Mouse (Mus musculus) liver, postnatal 0 days (tissue): ENCODE results near the gene N4bp2l1. TPM values are rescaled to one million over a fixed set of nuclear protein-coding genes. Genes with fewer than 3 reads are reported as not detected.
A peak's percentile ranks its signal among the peaks of the same experiment; 100 is the strongest.

Experiments
- ATAC-seq: fragments of 200-750 bp; cut with Nextera tagmentation; 2 replicates; pipeline ENCODE4 v1.8.0; 2017; ENCODE audit warnings: mild to moderate bottlenecking, moderate library complexity
- DNase-seq: peaks from one replicate; pipeline ENCODE4 v3.0.0-alpha.2; 2016
- H3K27ac ChIP-seq: fragments of 300-500 bp; sonication (generic); 2 replicates; pipeline ENCODE4 v1.5.1; 2014; ENCODE audit warnings: antibody characterized with exemption, moderate library complexity, mild to moderate bottlenecking, low read depth
- H3K27me3 ChIP-seq: fragments of 300-500 bp; sonication (generic); 2 replicates; pipeline ENCODE4 v1.6.1; 2014; ENCODE audit warnings: low read length, control low read depth, mixed read lengths; ENCODE audit not compliant: insufficient read depth
- H3K36me3 ChIP-seq: fragments of 300-500 bp; sonication (generic); replicated peaks from 2 replicates; pipeline ENCODE4 v1.6.1; 2014; ENCODE audit warnings: mild to moderate bottlenecking, control low read depth, low read length, moderate library complexity, mixed read lengths; ENCODE audit not compliant: insufficient read depth
- H3K4me1 ChIP-seq: fragments of 300-500 bp; sonication (generic); 2 replicates; pipeline ENCODE4 v1.6.1; 2014; ENCODE audit warnings: antibody characterized with exemption, mild to moderate bottlenecking, control low read depth; ENCODE audit not compliant: insufficient read depth
- H3K4me2 ChIP-seq: fragments of 300-500 bp; sonication (generic); 2 replicates; pipeline ENCODE4 v1.6.1; 2014; ENCODE audit warnings: low read depth, mild to moderate bottlenecking, low read length, moderate library complexity, mixed read lengths
- H3K4me3 ChIP-seq: fragments of 300-500 bp; sonication (generic); 2 replicates; pipeline ENCODE4 v1.5.1; 2014; ENCODE audit warnings: low read depth, low read length
- H3K9ac ChIP-seq: fragments of 300-500 bp; sonication (generic); replicated peaks from 2 replicates; pipeline ENCODE4 v1.6.1; 2014; ENCODE audit warnings: mild to moderate bottlenecking, moderate library complexity
- H3K9me3 ChIP-seq: fragments of 300-500 bp; sonication (generic); 2 replicates; pipeline ENCODE4 v1.6.1; 2016; ENCODE audit warnings: mild to moderate bottlenecking, control low read depth, low read length, mixed read lengths
- CTCF ChIP-seq: sonication (generic); IDR thresholded peaks from 2 replicates; pipeline ENCODE4 v1.5.1; 2016; ENCODE audit warnings: antibody characterized with exemption, low read depth
- EP300 ChIP-seq: IDR thresholded peaks from 2 replicates; pipeline ENCODE4 v1.6.1; 2016; ENCODE audit warnings: antibody characterized with exemption, low read depth, mild to moderate bottlenecking
- WGBS: fragments of 180-500 bp; shearing (Covaris S2); extraction: QIAGEN DNeasy Blood & Tissue Kit; methylation state at CpG from one replicate; pipeline ENCODE4 v1.1.7; 2014; ENCODE audit not compliant: insufficient replicate concordance; 5-methylcytosine and 5-hydroxymethylcytosine counted together
- polyA plus RNA-seq: library from polyadenylated mRNA; unstranded; fragments of >200 nt; fragmentation: Nextera tagmentation; extraction: Ambion mirVana; gene quantifications from 2 replicates; pipeline ENCODE4 v1.2.1, GENCODE M21; 2015

N4bp2l1 gene
- polyA plus RNA-seq, 1 experiment from 2014 or later, result 39.8 TPM

DNA sequence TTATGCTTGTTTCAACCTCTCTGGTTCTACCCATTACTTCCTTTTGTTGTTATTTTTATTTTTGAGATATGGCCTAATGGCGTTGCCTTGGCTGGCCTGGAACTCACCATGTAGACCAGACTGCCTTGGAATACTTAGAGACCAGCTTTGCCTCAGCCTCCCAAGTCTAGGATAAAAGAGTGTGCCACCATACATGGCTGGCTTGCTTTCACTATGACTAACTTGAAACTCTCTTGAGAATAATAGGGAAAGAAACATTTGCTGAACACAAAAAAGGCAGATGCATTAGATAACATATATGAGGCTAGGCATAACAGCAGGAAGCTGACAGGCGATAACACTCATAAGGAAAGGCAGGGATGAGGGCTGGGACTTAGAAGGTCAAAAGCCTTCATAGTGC, 17.1 kb upstream of the N4bp2l1 start:
- no peaks in the 10 kb centered on the region; the same call in 1 of the 2 replicates for H3K36me3 ChIP-seq
- WGBS, result 77% methylated on average over 2 of the region's 2 CpGs
- TF ChIP-seq EP300 (peak; percentile 18; the same call in 1 of the 2 replicates), CTCF (no peak)

GRCm38 (mm10) chr5:150611697-150612096, 14.7 kb upstream of the N4bp2l1 start:
- Histone ChIP-seq H3K4me1 (peaks cover 6% of the 10 kb centered on the region; the same call in 1 of the 2 replicates), H3K4me3 (no peak overlapping the region), H3K9me3 (no peaks in the 10 kb centered on the region), H3K36me3 (no peaks in the 10 kb centered on the region; the same call in 1 of the 2 replicates), H3K27me3 (no peaks in the 10 kb centered on the region), H3K9ac (no peak overlapping the region), H3K4me2 (no peak overlapping the region), H3K27ac (no peak overlapping the region)
- TF ChIP-seq EP300 (peak; percentile 39; the same call in 1 of the 2 replicates), CTCF (no peak)
- WGBS, result 32% methylated on average over 12 of the region's 12 CpGs
- DNase-seq (no peak), ATAC-seq (peak; percentile 49)

More for the DNA sequence above, 17.1 kb upstream of the N4bp2l1 start:
- DNase-seq, result no peak
- ATAC-seq, result no peak; the same call in 1 of the 2 replicates
- Histone ChIP-seq H3K9me3 (no peaks in the 10 kb centered on the region), H3K27me3 (no peaks in the 10 kb centered on the region), H3K4me3 (no peak overlapping the region), H3K9ac (no peak overlapping the region), H3K4me1 (peaks cover 6% of the 10 kb centered on the region; the same call in 1 of the 2 replicates), H3K4me2 (no peak overlapping the region), H3K27ac (no peak overlapping the region)

DNA sequence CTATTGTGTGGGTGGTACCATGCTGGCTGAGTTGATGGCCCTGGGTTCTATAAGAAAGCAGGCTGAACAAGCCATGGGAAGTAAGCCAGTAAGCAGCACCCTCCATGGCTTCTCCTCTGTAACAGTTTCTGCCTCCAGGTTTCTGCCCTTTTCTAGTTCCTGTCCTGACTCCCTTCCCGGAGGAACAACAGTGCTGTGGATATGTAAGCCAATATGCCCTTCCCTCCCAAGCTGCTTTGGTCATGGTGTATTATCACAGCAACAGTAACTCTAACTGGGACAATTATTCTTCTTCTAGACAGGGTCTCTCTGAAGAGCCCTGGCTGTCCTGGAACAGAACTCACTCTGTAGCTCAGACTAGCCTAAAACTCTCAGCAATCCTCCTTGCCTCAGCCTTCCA, 14.1 kb upstream of the N4bp2l1 start:
- no peak for DNase-seq
- no peak overlapping the region for H3K27ac ChIP-seq
- H3K9ac ChIP-seq, result no peak overlapping the region
- no peak overlapping the region for H3K4me2 ChIP-seq
- ATAC-seq, result no peak
- H3K9me3 ChIP-seq, result no peaks in the 10 kb centered on the region
- H3K4me3 ChIP-seq, result no peak overlapping the region
- TF ChIP-seq EP300 (no peak), CTCF (no peak)
- no peaks in the 10 kb centered on the region; the same call in 1 of the 2 replicates for H3K36me3 ChIP-seq
- peaks cover 6% of the 10 kb centered on the region; the same call in 1 of the 2 replicates for H3K4me1 ChIP-seq
- 73% methylated on average over 1 of the region's 1 CpGs for WGBS
- H3K27me3 ChIP-seq, result no peaks in the 10 kb centered on the region

DNA sequence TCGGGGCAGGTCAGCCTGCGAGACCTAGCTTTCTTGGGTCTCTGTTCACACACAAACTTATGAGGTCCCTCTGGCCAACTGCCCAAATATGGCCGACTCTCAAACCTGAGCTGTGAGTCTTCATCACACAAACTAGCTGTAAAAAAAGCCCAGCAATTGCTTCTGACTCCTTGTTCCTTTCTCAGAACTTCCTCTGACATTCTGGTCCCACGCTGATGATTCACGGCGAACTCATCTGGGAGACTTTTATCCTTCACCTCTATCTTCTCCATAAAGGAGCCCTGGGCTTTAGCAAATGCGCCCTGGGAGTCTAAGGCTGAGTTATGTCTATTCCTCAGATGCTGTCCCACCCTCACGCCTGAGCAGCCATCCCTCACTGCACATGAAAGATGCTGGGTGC, 10.6 kb upstream of the N4bp2l1 start:
- DNase-seq, result no peak
- H3K27ac ChIP-seq, result no peak overlapping the region
- TF ChIP-seq CTCF, result no peak
- TF ChIP-seq EP300, result no peak
- H3K4me2 ChIP-seq, result no peak overlapping the region
- H3K36me3 ChIP-seq, result no peaks in the 10 kb centered on the region; the same call in 1 of the 2 replicates
- no peak for ATAC-seq
- H3K4me1 ChIP-seq, result peaks cover 6% of the 10 kb centered on the region; the same call in 1 of the 2 replicates
- 87% methylated on average over 8 of the region's 8 CpGs for WGBS
- H3K9me3 ChIP-seq, result no peaks in the 10 kb centered on the region
- H3K9ac ChIP-seq, result no peak overlapping the region
- no peak overlapping the region for H3K4me3 ChIP-seq
- H3K27me3 ChIP-seq, result no peaks in the 10 kb centered on the region

DNA sequence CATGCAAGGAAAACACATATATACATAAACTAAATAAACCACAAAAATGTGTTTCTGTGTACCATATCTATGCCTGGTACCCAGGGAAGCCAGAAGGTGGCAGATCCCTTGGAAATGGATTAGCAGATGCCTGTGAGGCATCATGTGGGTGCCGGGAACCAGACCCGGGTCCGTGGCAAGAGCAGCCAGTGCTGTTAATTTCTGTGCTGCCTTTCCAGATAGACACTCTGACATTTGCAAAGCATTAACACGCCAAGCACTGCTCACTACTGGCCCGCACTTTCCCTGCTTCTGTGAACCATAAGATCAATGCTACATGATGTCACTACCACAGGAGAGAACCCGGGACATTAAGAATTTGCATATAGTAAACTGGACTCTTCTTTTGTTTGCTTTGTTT, 9.1 kb upstream of the N4bp2l1 start:
- Histone ChIP-seq H3K4me2 (no peak overlapping the region), H3K9me3 (no peaks in the 10 kb centered on the region), H3K36me3 (no peaks in the 10 kb centered on the region), H3K9ac (no peak overlapping the region), H3K27ac (no peak overlapping the region), H3K4me3 (no peak overlapping the region), H3K27me3 (no peaks in the 10 kb centered on the region), H3K4me1 (no peaks in the 10 kb centered on the region)
- TF ChIP-seq CTCF (no peak), EP300 (no peak)
- DNase-seq (no peak), ATAC-seq (no peak)
- WGBS, result 91% methylated on average over 6 of the region's 6 CpGs

DNA sequence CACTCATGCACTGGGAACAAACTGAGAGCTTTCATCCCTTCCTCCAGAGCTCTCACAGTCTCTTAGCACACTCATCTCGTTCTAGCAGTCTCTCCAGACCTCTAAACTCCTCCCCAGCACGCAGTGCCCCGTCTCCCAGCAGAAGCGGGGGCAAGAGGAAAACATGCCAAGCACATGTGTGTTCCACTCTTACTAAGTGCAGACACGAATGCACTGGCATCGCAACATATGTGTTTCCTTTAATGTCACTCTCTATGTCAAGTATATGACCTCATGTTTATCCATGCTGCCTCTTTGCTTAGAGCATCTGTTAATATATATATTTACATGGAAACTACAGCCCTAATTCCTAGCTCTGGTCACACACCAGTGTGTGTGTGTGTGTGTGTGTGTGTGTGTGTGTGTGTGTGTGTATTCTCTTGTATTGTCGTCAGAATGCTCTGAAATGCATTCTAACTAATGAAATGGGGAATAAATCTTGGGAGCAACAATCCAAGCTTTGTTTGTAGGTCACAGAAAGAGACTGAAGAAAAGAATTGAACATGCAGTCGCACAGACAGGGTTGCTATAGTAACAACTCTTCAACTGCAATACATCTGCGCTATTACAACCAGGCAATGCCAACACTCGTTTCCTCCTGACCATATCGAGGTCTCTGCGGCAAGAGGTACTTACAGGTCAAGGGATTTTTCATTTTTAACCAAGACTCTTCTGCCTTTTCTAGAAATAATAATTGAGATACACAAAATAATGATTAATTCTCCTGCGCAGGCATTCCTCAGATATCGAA, 4.6 kb upstream of the N4bp2l1 start:
- H3K27ac ChIP-seq, result peak overlapping the region; percentile 88; the same call in 1 of the 2 replicates
- H3K4me1 ChIP-seq, result peaks cover 28% of the 10 kb centered on the region
- no peaks in the 10 kb centered on the region for H3K36me3 ChIP-seq
- H3K9ac ChIP-seq, result 0 out of 2 replicates have a peak overlapping the region, but pooled peaks have one; percentile 42
- H3K27me3 ChIP-seq, result no peaks in the 10 kb centered on the region
- H3K4me3 ChIP-seq, result no peak overlapping the region
- DNase-seq (no peak), ATAC-seq (no peak)
- H3K4me2 ChIP-seq, result peak overlapping the region; percentile 34; the same call in 1 of the 2 replicates
- WGBS, result 78% methylated on average over 14 of the region's 14 CpGs
- no peaks in the 10 kb centered on the region for H3K9me3 ChIP-seq
- no peak for TF ChIP-seq CTCF
- no peak for TF ChIP-seq EP300
